Mouse (Mus musculus) liver, embryonic 11.5 days (tissue): ENCODE results near the gene Gm14418. TPM values are rescaled to one million over a fixed set of nuclear protein-coding genes. Genes with fewer than 3 reads are reported as not detected.
A peak's percentile ranks its signal among the peaks of the same experiment; 100 is the strongest.
"Not testable (repeated sequence)": the region's sequence is repeated elsewhere in the genome, so short reads cannot be mapped to it uniquely, and the experiment has no call there.

Experiments
- ATAC-seq: fragments of 200-750 bp; cut with Nextera tagmentation; replicated peaks from 2 replicates; pipeline ENCODE4 v1.8.0; 2017; ENCODE audit warnings: moderate number of reproducible peaks, mild to moderate bottlenecking, moderate TSS enrichment, moderate library complexity; ENCODE audit not compliant: low FRiP score
- DNase-seq: peaks from one replicate; pipeline ENCODE4 v3.0.0-alpha.2; 2017; ENCODE audit warnings: low spot score
- H3K27ac ChIP-seq: fragments of 300-500 bp; sonication (generic); 2 replicates; pipeline ENCODE4 v1.5.1; 2014; ENCODE audit warnings: mild to moderate bottlenecking, low read depth, low read length, control low read depth
- H3K27me3 ChIP-seq: fragments of 300-500 bp; sonication (generic); replicated peaks from 2 replicates; pipeline ENCODE4 v1.6.1; 2014; ENCODE audit warnings: low read length, mixed read lengths; ENCODE audit not compliant: control insufficient read depth, insufficient read depth
- H3K36me3 ChIP-seq: fragments of 300-500 bp; sonication (generic); 2 replicates; pipeline ENCODE4 v1.6.1; 2014; ENCODE audit warnings: mild to moderate bottlenecking, low read length, moderate library complexity, mixed read lengths; ENCODE audit not compliant: control insufficient read depth, insufficient read depth
- H3K4me1 ChIP-seq: fragments of 300-500 bp; sonication (generic); replicated peaks from 2 replicates; pipeline ENCODE4 v1.6.1; 2014; ENCODE audit warnings: low read length, mixed read lengths; ENCODE audit not compliant: control insufficient read depth, insufficient read depth
- H3K4me2 ChIP-seq: fragments of 300-500 bp; sonication (generic); 2 replicates; pipeline ENCODE4 v1.6.1; 2014; ENCODE audit warnings: mild to moderate bottlenecking, control low read depth, moderate library complexity
- H3K4me3 ChIP-seq: fragments of 300-500 bp; sonication (generic); 2 replicates; pipeline ENCODE4 v1.5.1; 2014; ENCODE audit warnings: low read depth, low read length, control low read depth
- H3K9ac ChIP-seq: fragments of 300-500 bp; sonication (generic); 2 replicates; pipeline ENCODE4 v1.6.1; 2014; ENCODE audit warnings: low read depth, low read length, control low read depth
- H3K9me3 ChIP-seq: fragments of 300-500 bp; sonication (generic); 2 replicates; pipeline ENCODE4 v1.6.1; 2016; ENCODE audit warnings: low read length, inconsistent platforms, mixed read lengths; ENCODE audit not compliant: control insufficient read depth
- WGBS: fragments of 180-500 bp; shearing (Covaris S2); extraction: QIAGEN DNeasy Blood & Tissue Kit; methylation state at CpG from one replicate; pipeline ENCODE4 v1.1.7; 2014; 5-methylcytosine and 5-hydroxymethylcytosine counted together
- polyA plus RNA-seq: library from polyadenylated mRNA; unstranded; fragments of >200 nt; fragmentation: Nextera tagmentation; extraction: Ambion mirVana; gene quantifications from 2 replicates; pipeline ENCODE4 v1.2.1, GENCODE M21; 2014

The Gm14418 gene
- 5.9 and 8.8 TPM in 2 replicates for polyA plus RNA-seq

- peak; percentile 28 for DNase-seq
Observed at GRCm38 (mm10) chr2:177398096-177398495, at the start of gene Gm14418. Gene Gm14418 (minus strand): TSS chr2:177398320.

More at GRCm38 (mm10) chr2:177398096-177398495, at the start of gene Gm14418:
- not testable (repeated sequence) for ATAC-seq, H3K27ac ChIP-seq, H3K9me3 ChIP-seq, H3K4me1 ChIP-seq, H3K36me3 ChIP-seq, H3K27me3 ChIP-seq, H3K9ac ChIP-seq
- peak within 1 kb of the TSS; percentile 34; the same call in 1 of the 2 replicates for H3K4me2 ChIP-seq
- peak within 1 kb of the TSS; percentile 30; the same call in 1 of the 2 replicates for H3K4me3 ChIP-seq
- WGBS = 33% methylated on average over 6 of the region's 6 CpGs

Other genes with a start within 250 kb of the Gm14418 start
- gene Gm14410, start 191.9 kb downstream of the Gm14418 start, polyA plus RNA-seq = 13.1 and 13.2 TPM in 2 replicates
- not detected in 2 replicates for gene Gm14409, start 131.3 kb downstream of the Gm14418 start, polyA plus RNA-seq
- 0.14 and 0.45 TPM in 2 replicates for gene Gm14412, start 74.0 kb downstream of the Gm14418 start, polyA plus RNA-seq
- 9.0 and 10.2 TPM in 2 replicates for gene Zfp970, start 66.4 kb upstream of the Gm14418 start, polyA plus RNA-seq
- 4.0 and 5.0 TPM in 2 replicates for gene Gm14403, start 99.9 kb upstream of the Gm14418 start, polyA plus RNA-seq
- not detected in 2 replicates for gene Gm14406, start 179.9 kb upstream of the Gm14418 start, polyA plus RNA-seq